Mouse (Mus musculus) lung, postnatal 25 days (tissue): Measurements from ENCODE around the gene Zbtb32.
A peak's percentile ranks its signal among the peaks of the same experiment; 100 is the strongest.

ENCODE experiments used
- DNase-seq: peaks from one replicate; pipeline ENCODE4 v3.0.0; 2022; ENCODE audit warnings: low spot score

The Zbtb32 gene

DNA sequence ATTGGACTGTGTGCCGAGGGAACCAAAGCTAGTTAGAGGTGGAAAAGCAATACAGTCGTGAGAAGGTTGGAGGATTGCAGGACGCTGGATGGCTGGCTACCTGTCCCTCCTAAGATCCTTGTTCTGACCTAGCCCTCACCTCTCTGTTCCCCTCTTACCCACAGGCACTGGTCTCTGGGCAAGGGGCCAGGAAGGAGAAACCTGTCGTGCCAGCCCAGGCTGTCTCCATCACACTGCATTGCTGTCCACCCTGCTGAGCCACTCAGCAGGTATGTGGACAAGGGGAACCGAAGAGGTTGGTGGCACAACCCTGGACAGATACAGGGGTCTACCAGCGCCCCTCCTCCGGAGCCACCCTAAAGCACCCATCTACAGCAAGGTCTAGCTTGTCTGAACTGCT is 1.9 kb upstream of the Zbtb32 start:
- peak; percentile 82 for DNase-seq

DNA sequence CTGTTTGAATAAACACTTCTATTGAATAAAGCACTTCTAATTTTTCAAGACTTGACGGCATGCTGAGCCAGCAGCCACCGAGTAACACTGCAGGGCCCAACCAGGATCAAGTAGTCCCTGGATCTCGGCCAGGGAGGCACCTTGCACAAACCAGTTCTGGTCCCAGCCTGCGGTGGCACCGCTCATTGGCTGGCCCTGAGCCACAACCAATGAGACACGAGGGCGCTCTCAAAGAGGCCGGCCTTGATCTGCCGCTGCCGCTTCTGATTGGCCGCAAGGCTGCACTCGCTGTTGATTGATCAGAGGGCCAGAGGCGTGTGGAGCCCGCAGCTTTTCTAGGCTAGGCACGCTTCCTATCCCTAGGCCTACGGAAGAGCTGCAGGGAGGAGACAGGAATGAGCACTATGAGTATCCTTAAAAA is 1.2 kb upstream of the Zbtb32 start:
- DNase-seq: peak; percentile 97

DNA sequence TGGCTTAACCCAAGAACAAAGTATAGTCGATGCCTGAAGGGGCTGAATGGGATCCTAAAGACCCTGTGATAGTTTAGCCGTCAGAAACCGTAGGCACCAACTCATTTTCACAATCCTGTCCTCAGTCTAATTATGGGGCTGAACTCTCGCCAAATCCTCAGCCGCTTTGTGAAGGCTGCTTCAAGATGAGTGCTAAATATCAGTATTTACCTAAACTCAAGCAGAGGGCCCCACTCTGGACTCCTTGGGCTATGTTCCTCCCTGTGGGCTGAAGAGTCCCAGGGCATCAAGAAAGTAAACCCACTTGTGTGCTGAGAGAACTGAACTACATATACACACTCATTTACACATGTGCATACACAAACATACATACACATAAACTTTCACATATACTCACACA is 1.9 kb downstream of the Zbtb32 start:
- peak; percentile 35 for DNase-seq

DNA sequence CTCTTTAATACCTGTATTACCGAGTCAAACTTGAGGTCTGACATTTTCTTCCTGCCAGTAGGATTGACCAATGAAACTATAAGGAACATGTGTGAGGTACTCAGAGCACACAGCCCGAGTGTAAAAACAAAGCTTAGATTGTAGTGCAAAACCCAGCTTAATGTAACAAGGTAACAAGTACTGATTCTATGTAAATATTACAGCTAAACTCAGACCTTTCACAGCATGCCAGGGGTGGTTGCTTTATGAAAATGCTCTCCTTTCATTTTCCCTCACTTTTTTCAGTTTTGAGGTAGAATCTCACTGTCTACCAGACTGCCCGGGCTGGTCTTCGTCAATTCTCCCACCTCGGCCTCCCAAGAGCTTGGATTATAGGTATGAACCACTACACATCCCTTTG is 2.6 kb downstream of the Zbtb32 start:
- DNase-seq: no peak

DNA sequence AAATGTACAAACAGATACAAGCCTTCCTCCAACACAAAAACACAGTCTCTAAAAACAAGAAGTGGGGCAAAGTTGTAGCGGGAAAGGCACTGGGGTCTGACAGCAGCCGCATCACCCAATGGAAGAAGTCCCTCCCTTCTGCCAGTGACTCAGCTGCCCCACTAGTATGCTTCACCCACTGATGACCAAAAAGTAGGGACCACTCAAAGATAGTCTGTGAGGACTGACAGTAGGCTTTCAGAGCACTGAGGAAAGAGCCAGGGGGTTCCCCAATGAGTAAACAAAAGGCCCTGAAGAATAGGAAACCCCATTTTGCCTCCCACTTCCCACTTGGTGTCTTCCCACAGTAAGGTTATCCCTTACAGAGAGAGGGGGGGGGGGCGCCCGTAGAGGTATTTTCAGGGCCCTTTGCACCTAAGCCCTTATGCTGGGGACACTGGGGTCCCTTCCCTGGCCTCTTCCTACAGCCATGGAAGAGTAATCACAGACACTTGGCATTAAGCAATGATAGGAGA is 4.1 kb downstream of the Zbtb32 start:
- no peak for DNase-seq

- DNase-seq: no peak
Measured at GRCm38 (mm10) chr7:30593579-30594509, 4.9 kb downstream of the Zbtb32 start.

- no peak for DNase-seq
Measured at GRCm38 (mm10) chr7:30592772-30593423, 5.8 kb downstream of the Zbtb32 start.

GRCm38 (mm10) chr7:30591605-30591951 is 7.1 kb downstream of the Zbtb32 start:
- DNase-seq: no peak

DNA sequence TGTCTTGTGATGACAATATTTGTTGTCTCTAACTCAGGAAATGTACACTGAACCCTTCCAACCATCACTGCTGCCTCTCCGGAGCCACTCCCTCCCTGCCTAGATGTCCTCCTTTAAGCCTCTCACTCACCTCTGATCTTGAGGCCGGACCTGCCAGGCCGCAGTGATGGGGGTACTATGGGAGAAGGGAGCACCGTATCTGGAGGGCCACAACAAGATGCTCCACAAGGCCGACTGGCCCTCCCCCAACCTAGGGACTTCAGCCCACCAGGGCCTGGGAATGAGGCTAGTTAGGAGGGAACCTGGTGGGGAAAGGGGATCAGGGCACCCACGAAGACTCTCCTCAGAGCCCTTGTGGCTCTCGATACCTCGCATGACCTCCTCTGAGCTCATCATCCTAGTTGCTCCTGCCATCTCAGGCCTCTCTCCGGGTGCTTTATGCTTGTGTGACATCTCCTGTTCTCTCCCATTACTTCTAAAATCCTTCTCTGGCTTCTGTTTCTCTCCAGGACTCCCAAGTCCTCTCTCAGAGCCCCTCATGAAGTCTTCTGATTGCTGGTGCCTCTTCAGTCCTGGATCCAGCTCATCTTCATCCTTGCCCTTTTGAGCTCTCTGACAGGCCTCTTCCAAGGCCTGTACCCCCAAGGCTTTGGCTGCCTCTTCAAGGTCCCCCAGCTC is 7.6 kb downstream of the Zbtb32 start:
- DNase-seq: no peak

GRCm38 (mm10) chr7:30589435-30590301 is 9.0 kb downstream of the Zbtb32 start:
- peak; percentile 84 for DNase-seq

DNA sequence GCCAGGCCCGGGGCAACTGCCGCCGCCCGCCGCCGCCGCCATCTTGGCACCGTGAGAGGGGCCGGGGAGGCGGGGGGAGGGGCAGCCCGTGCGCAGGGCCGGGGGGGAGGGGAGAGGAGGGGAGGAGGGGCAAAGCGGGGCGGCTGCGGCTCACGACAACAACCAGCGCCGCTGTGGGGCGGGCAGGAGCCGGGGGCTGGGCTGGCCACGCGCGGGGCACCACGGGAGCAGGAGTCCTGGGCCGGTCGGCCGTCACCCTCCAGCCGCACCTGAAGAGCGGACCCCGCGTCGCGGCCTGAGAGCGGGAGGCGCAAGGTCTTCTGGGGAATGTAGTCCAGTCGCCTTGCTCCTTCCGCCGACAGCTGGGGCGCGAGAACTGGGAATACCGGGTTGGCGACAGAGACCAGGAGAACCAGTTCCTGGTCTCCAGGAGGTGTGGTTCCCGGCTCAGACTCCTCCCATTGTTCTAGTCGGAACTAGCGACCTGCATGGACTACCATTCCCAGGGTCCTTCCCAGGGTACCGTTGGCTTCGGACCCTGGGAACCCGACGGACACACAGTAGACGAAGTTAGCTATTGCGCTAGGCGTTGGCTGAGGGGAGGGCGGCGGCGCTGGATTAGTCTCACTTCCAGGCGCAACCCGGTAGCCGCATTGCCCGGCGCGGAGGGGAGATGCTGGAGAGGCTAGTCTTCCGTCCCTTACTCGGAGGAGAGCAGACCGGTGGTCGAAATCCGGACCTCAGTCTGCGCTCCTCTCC is 9.9 kb downstream of the Zbtb32 start, which contains the start of gene Kmt2b:
Gene Kmt2b (minus strand): TSS at position 51 of the 759 bp plus-strand sequence.
- DNase-seq: peak; percentile 98

DNA sequence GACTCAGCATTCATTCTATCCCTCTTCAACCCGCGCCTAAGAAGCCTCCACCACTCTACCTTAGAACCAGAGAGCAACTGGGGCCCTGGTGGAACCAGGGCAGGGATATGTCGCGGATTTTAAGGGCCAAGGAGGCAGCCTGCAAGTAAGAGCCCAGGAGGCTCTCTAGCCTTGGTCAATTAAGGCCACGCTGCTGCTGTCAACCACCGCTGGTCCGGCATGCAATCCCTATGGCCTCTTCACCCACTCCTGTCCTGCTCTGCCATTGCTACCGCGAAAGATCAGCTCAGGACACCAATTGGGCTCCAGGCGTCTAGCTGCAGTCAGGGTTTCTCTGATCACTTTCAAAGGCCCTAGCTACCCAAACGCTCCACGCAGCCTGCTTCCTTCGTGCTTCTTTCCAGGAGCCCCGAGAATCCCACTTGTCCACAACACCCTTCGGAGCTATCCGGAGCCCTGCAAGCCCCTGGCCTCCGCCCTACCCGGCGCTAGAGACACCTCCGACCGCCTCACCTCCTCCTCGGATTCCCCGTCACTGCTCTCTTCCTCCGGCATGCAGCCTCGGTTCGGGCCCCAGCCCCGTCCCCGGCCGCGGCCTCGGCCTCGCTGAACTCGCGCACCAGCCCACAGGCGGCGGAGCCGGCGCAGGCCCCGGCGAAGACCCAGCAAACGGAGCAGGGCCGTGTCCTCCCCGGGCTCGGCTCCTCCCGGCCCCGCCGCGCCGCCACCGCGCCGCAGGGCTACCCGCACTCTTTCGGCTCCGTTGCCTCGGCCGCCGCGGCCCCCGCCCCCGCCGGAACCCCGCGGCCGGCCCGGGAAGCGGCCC is 10.7 kb downstream of the Zbtb32 start:
- no peak for DNase-seq

DNA sequence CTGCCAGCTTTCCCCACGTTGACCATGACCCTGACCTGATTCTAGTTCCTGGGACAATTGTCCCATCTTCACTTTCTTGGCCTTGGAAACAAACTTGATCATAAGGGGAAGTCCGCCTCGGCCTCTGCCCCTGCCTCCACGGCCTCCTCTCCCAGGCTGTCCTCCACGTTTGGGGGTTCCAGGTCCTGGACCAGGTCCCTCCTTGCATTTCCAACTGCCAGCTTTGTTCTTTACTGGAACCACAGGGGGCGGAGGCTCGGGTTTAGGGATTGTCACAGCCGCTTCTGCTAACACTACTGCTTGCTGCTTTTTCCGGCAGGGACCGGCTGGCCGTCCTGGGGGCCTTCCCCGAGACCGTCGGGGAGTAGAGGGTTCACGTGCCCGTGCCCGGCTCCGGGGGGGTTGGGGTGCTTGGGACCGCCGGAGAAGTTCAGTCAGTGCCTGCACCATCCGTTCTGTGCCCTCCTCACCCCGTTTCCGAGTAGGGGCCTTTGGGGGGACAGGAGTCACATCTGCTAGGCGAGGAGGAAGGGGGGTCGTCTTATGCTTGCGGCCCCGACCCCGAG is 12.2 kb downstream of the Zbtb32 start:
- no peak for DNase-seq

GRCm38 (mm10) chr7:30585170-30585569 is 13.5 kb downstream of the Zbtb32 start:
- no peak for DNase-seq

- DNase-seq: no peak
Measured at GRCm38 (mm10) chr7:30584339-30584738, 14.4 kb downstream of the Zbtb32 start.

- no peak for DNase-seq
Measured at GRCm38 (mm10) chr7:30581547-30581946, 17.2 kb downstream of the Zbtb32 start.

GRCm38 (mm10) chr7:30579950-30580349 is 18.8 kb downstream of the Zbtb32 start:
- no peak for DNase-seq

DNA sequence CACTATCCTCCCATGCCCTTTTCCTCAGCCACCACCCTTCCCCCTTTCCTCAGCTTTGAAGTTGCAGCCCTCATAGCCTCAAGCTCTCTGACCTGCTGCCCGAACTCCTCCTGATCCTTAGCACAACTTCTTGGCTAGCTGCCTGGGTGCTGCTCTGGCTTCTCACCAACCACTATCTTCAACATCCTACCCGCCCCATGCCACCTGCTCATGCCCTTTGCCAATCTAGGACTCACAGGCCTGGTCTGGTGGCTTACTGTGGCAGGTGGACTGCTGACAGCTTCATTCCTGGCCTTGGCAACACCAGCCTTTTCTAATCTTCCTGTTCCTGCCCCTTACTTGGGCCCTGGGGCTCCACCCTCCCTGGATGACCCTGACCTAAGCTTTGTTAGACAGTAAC is 25.7 kb downstream of the Zbtb32 start:
- DNase-seq: peak; percentile 26

- DNase-seq: no peak
Measured at GRCm38 (mm10) chr7:30572389-30572788, 26.3 kb downstream of the Zbtb32 start.

DNA sequence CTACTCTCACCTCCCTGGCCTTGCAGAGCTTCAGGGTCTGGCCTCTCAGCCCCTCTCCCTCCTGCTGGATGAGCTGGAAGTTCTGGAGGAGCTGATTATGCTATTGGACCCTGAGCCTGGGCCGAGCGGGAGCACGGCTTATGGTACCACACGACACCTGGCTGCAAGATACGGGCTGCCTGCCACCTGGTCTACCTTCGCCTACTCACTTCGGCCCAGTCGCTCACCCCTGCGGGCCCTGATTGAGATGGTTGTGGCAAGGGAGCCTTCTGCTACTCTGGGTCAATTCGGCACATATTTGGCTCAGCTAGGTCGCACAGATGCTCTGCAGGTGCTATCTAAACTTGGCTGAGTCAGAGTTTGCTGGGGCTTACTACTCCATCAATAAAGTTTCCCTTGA is 31.2 kb downstream of the Zbtb32 start:
- no peak for DNase-seq
